Mouse (Mus musculus) monocyte, adult 2 months (primary cell): ENCODE measurements around the gene Scap.
A peak's percentile ranks its signal among the peaks of the same experiment; 100 is the strongest.
"Not testable (repeated sequence)": the region's sequence is repeated elsewhere in the genome, so short reads cannot be mapped to it uniquely, and the experiment has no call there.

ENCODE experiments used
- DNase-seq, 2 experiments: peaks; one replicate each; pipeline ENCODE4 v3.0.0; 2022; ENCODE audit warnings: low spot score in 2 of 2, low read depth in 1 of 2

The Scap gene

DNA sequence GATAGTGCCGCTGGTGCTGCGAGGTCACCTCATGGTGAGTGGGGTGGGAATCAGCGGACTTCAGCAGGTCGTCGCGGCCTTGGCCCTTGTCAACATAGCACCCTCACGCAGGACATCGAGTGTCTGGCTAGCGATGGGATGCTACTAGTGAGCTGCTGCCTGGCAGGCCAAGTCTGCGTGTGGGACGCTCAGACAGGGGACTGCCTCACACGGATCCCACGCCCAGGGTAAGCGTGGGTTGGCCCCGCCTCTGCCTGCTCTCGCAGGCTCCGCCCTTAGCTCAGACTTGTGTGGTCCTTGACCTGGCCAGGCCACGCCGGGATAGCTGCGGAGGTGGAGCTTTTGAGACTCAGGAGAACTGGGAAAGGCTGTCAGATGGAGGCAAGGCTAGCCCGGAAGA lies 47.6 kb downstream of the Scap start:
- no peak for DNase-seq

DNA sequence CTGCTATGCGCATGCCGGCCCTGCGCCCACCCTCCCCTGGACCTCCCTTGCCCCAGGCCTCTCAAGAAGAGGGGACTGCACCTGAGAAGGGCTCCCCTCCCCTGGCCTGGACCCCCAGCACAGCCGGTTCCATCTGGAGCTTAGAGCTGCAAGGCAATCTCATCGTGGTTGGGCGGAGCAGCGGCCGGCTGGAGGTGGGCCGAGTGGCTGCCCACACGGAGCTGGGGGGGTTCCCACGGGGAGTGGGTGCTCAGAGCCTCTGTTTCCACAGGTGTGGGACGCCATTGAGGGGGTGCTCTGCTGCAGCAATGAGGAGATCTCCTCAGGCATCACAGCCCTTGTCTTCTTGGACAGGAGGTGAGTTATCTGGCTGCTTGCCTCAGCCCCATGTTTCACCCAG lies 48.2 kb downstream of the Scap start:
- DNase-seq = no peak

DNA sequence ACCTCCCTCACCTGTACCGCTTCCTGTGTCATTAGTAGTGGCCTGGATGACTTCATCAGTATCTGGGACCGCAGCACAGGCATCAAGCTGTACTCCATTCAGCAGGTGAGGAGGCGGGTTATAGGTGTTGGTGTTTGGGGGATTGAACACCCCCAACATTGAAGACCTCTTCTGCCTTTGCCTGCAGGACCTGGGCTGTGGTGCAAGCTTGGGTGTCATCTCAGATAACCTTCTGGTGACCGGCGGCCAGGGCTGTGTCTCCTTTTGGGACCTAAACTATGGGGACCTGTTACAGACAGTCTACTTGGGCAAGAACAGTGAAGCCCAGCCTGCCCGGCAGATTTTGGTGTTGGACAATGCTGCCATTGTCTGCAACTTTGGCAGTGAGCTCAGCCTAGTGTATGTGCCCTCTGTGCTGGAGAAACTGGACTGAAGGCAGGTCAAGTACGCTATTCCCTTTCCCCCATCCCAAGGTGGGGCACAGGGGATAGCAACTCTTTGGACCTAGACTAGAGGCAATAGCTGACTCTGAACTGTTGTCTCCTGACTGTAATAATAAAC lies 51.4 kb downstream of the Scap start:
- no peak for DNase-seq

DNA sequence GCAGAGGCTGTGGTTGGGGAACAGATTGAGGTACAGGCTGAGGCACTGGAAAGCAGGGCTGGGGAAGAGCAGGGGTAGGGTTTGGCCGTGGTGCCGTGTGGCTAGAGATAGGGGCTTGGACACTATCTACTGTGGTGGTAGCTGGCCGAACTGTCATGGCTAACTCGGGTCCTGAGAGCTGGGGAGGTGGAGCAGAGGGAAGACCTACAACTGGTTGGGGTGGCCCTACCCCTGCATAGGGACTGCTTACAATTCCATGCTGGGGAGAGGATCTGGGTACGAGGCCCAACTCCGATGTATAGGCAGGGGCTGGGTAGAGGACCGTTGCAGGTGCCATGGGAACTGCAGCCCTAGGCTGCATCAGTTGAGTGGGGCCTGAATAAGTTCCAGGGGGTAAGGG lies 54.9 kb downstream of the Scap start:
- DNase-seq = no peak

DNA sequence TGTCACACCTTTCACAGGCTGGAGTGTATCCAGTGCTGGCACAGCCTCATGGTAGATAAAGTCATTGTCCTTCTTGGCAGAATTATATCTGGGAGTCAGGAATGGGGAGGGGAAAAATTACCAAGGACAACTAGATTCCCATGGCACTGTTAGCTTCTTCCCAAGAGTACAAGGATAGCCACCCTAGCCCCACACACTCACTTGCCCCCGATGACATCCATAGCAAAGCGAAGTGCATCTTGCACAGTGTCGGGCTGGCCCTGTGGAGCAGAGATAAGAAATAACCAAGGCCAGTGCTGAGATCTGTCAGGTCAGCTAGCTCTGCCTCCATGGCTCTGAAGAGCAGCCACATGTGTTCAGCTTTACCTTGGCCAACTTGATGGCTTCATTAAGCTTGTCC lies 57.8 kb downstream of the Scap start:
- no peak for DNase-seq

DNA sequence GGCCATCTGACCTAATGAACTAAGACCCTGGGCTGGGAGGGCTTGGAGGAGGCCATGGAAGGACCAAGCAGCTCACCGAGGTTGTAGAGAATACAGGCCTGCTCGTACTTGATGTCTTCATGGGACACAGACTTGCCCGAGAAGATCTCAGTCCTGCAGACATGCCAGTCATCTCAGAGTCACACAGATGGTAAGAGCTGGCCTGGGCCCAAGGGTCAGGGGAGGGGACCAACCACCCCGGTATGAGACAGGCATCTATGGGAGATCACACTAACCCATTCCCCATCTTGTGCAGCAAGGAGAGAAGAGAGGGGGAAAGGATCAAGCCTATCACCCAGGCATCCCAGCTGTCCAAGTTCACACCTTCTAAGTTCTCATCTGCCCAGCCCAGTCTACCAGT lies 60.2 kb downstream of the Scap start:
- DNase-seq = no peak

DNA sequence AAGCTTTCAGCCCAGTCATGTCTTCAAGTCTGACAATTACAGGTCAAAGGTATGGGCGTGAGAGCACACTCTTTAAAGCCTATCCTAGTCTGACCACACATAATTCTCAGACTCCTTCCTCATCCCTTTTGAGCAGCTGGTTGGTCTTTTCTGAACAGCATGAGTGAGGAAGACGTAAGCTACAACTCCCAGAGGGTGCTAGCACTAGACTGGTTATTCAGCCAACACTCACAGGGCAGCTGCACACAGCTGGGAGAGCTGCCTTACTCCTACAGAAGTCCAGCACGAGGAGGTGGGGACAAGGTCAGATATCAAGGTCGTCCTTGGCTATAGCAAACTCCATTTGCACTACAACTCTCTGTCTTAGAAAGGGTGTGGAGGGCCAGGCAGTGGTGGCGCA lies 67.6 kb downstream of the Scap start:
- DNase-seq = no peak

DNA sequence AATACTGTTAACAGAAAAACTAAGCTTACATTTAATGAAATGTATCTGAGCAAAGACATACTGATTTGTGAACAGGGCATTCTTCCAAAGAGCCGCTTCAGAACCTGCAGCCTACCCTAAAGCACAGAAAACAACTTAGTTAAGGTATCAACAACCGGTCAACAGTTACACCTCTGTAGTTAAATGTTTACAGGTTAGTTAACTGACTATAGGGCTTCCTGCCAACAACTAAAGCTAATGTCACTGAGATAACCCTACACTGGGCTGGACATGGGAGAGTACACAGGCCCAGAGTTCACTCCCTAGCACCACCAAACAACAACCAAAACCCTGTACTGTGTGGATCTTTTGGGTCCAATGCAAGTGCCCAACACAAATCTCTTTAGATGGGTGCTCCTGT lies 69.6 kb downstream of the Scap start:
- no peak for DNase-seq

DNA sequence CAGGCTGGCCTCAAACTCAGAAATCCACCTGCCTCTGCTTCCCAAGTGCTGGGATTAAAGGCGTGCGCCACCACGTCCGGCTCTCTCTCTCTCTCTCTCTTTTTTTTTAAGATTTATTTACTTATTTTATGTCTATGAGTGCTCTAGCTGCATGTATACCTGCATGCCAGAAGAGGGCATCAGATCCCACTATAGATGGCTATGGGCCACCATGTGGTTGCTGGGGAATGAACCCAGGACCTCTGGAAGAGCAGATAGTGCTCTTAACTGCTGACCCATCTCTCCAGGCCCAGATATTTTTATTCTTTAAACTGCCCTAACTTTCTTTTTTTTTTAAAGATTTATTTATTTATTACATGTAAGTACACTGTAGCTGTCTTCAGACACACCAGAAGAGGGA lies 70.2 kb downstream of the Scap start:
- not testable (repeated sequence) for DNase-seq

DNA sequence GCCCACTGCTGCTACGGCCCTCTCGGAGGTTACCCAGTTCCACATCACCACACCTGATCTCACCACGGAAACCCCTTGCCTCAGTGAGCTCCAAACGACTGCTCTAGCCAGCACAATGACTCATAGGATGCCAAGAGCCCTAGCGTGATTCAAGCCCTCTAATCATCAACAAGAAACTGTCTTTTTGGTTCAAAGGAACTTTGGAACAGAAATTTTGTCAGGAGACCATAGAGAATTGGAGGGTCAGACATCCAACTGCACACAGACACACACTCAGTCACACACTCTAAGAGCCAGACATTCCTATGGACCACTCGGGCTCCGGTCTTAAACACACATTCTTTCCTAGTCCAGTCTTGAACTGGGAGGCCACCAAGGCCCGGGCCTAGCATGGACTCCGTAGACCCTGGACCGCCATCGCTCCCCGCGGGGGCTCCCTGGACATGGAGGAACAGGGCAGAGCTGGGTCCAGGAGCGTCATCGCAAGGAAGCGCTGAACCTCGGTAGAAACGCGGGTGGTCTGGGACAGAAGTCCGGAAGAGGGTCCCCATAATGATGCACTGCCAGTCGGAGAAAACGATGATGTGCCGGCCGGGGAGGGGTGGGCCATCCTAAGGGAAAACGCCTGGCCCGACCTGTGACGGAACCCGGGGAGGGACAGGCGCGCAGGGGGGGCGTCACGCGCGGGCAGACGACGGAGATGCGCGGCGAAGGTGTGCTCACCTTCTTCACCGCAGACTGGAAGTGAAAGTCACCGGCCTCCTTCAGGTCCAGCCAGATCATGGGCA lies 74.4 kb downstream of the Scap start:
- DNase-seq = no peak

DNA sequence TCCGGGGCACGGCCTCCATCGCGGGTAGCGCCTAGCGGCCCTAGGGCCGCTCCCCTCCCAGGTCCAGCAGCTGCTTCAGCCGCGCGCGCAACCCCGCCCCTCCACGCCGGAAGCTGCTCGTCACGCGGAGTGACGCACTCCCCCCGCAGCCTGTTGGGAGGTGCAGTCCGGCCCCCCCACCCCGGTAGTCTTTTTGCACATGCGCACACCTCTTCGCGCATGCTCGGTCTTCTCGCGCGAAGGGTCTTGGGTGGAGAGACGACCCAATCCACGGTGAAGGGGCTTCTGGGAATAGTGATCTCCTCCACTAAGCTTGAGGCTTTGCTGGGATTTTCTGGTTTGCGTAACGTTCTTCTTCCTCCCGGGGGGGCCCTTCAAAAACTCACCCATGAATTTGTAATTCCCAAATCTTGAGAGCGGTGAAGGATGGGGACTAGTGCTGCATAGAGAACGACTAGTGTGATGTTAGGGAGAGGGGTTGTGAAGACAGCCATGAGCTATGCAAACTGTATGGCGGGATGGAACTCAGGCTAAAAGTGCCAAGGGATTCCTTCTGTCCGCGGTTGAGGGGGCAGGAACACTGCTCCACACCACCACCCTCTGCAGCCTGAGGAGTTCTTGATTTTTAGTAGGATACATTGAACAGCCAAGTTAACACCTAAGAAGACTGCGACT lies 75.1 kb downstream of the Scap start, which contains the start of gene Ptpn23:
Ptpn23 (minus strand) TSS at position 115 of the 675 bp plus-strand sequence.
- peak; percentile 74 to 91 for DNase-seq

DNA sequence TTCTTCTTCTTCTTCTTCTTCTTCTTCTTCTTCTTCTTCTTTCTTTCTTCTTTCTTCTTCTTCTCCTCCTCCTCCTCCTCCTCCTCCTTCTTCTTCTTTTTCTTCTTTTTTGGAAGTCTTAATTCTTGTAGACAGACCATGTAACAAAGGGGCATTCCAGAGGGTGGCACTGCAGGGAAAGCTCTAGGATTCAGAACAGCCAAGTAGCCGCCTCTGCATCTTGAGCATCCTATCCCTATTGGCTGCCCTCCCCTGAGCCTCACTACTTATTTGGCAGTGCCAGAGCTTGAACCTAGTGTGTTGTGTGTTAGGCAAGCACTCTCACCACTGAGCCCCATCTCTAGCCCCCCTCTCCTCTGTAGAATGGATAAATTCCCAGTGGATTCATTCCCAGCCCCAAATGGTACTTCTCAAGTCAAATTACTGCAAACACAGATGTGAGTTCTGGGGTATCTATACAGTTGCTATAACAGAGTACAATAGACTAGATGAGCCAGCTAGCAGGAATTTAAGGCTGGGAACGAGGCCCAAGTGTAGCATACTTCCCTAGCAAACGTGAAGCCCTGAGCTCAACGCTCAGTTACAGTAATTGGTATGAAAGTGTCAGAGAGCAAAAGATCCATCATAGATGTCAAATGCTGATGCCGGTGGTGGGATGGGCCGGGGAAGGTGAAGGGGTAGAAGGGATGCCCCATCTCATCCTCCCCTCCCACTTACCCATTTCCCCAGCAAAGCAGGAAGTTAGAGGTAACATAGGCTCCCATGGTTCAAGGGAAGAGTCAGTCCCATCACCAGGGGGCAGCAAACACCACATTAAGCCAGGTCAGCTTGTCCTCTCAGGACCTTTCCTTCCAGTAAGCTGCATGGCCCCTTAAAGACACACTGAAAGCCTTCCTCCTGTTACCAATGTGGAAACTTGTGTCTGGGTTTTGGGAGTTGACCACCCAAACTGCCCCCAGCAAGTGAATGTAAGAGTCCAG lies 78.1 kb downstream of the Scap start:
- peak; percentile 72 to 79 for DNase-seq

DNA sequence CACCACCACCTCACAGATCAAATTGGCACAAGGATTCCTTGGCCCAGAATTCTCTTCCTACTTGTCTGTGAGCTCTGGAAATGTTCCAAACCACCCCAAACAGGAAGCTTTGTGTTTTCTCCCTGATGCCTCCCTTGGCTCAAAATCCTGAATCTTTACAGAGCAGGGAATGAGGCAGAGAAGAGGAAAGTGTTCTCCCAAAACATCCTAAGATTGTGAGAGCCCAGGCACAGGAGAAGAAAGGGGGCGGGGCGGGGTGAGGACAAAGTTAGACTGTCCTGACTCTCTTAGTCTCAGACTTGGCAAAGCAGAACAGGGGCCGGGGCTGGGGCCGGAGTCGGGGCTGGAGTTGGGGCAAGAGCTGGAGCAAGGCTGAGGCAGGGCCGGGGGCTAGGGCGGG lies 79.8 kb downstream of the Scap start:
- no peak for DNase-seq

DNA sequence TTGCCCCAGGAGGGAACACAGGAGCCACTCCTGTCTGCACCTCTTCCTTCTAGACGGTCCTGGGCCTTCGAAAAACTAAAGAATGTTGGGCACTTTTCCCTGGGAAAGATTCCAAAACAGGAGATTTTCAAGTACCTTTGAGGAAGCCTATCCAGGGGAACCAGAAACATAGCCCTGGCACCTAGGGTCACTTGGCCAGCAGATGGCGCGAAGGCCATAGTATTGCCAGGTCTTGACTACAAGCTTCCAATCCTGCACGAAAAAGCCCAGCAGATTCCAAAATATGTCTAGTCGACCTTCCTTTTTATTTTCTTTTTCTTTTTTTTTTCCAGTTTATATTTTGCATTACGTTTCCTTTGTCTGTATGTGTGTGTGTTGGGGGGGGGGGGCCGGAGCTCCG lies 80.7 kb downstream of the Scap start:
- no peak for DNase-seq

DNA sequence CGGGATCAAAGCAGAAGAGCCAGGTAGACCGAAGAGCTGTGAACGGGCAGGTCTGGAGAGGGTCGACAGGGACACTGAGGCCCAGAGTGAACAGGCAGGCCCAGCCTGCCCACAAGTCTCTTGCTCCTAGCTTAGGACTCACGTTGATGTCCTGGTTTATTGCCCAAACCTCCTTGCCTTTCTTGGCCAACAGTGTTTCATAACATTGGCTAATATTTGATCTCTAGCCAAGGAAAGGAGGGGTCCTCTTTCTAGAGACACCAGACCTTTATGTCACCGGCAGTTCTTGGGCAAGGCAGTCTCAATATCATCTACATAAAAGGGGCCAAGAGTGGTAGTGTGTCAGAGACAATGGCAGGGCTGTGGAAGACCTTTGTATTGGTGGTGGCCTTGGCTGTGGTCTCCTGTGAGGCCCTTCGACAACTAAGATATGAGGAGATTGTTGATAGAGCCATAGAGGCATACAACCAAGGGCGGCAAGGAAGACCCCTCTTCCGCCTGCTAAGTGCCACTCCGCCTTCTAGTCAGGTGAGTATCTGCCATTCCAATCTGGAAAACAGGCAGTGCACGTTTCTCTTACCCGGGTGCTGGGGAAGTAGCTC lies 86.5 kb downstream of the Scap start, which contains the start of gene Ngp:
Ngp (plus strand) TSS at position 237 of the 602 bp plus-strand sequence.
- DNase-seq = no peak

DNA sequence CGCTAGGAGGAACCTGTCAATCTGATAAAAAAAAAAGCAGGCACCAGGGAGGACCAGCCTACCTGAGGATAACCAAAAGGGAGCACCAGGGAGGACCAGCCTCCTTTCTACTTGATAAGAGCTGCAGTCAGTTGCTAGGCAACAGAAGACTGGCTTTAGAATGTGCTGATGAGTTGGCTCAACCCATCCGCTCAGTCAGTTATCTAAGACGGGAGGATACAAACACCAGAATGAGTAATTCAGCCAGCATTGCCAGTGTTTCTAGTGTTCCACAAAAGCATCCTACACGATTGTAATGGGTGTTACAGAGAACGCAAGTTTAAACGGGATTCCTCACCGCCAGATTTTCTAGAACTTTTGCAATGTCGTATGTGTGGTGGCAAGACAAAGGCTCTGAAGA lies 98.2 kb downstream of the Scap start:
- DNase-seq = no peak

DNA sequence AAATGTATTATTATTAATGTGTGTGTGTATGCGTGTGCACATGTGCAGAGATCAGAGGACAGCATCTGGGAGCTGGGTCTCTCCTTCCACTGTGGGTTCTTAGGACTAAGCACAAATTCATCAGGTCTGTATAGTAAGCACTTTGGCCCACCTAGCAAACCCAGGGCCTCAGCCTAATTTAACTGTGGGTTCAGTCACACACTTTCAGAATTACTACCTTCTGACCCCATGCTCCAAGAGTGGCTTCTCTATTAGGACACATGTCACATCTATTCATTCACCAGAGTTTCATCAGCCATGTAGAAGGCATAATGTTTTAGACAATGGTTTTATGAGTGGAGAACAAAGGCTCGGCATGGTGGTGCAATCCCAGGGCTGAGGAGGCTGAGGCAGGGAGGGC lies 100.0 kb downstream of the Scap start:
- no peak for DNase-seq
